Mouse (Mus musculus): ENCODE data around the gene Exoc4.

Gene Exoc4

GRCm38 (mm10) chr6:33625931-33626330 is 377.0 kb downstream of the Exoc4 start:
- no peak for DNase-seq (ENCODE audit: low spot score in 2 of 2)

- DNase-seq (ENCODE audit: low spot score in 2 of 2) = no peak
Measured at GRCm38 (mm10) chr6:33631133-33631532, 382.2 kb downstream of the Exoc4 start.

GRCm38 (mm10) chr6:33637192-33637591 is 388.3 kb downstream of the Exoc4 start:
- no peak for DNase-seq (ENCODE audit: low spot score in 2 of 2)

GRCm38 (mm10) chr6:33681778-33682640 is 433.1 kb downstream of the Exoc4 start:
- no peak for DNase-seq (ENCODE audit: low spot score in 2 of 2)

- DNase-seq (ENCODE audit: low spot score in 2 of 2) = no peak
Measured at GRCm38 (mm10) chr6:33683533-33683932, 434.6 kb downstream of the Exoc4 start.

GRCm38 (mm10) chr6:33685321-33685720 is 436.4 kb downstream of the Exoc4 start:
- DNase-seq (ENCODE audit: low spot score in 2 of 2) = no peak

GRCm38 (mm10) chr6:33690601-33691000 is 441.7 kb downstream of the Exoc4 start:
- no peak for DNase-seq (ENCODE audit: low spot score in 2 of 2)

GRCm38 (mm10) chr6:33696976-33697375 is 448.1 kb downstream of the Exoc4 start:
- no peak for DNase-seq (ENCODE audit: low spot score in 2 of 2)

- no peak for DNase-seq (ENCODE audit: low spot score in 2 of 2)
Measured at GRCm38 (mm10) chr6:33708907-33709306, 460.0 kb downstream of the Exoc4 start.

- DNase-seq (ENCODE audit: low spot score in 2 of 2) = no peak
Measured at GRCm38 (mm10) chr6:33709340-33709739, 460.5 kb downstream of the Exoc4 start.

GRCm38 (mm10) chr6:33711742-33712141 is 462.9 kb downstream of the Exoc4 start:
- no peak for DNase-seq (ENCODE audit: low spot score in 2 of 2)

- DNase-seq (ENCODE audit: low spot score in 2 of 2) = no peak
Measured at GRCm38 (mm10) chr6:33712540-33713118, 463.7 kb downstream of the Exoc4 start.

- no peak for DNase-seq (ENCODE audit: low spot score in 2 of 2)
Measured at GRCm38 (mm10) chr6:33716254-33716965, 467.5 kb downstream of the Exoc4 start.

- no peak for DNase-seq (ENCODE audit: low spot score in 2 of 2)
Measured at GRCm38 (mm10) chr6:33721166-33721565, 472.3 kb downstream of the Exoc4 start.

GRCm38 (mm10) chr6:33722811-33723210 is 473.9 kb downstream of the Exoc4 start:
- DNase-seq (ENCODE audit: low spot score in 2 of 2) = no peak

GRCm38 (mm10) chr6:33724596-33724995 is 475.7 kb downstream of the Exoc4 start:
- no peak for DNase-seq (ENCODE audit: low spot score in 2 of 2)

GRCm38 (mm10) chr6:33727271-33727670 is 478.4 kb downstream of the Exoc4 start:
- DNase-seq (ENCODE audit: low spot score in 2 of 2) = no peak

GRCm38 (mm10) chr6:33732214-33732613 is 483.3 kb downstream of the Exoc4 start:
- no peak for DNase-seq (ENCODE audit: low spot score in 2 of 2)

- DNase-seq (ENCODE audit: low spot score in 2 of 2) = no peak
Measured at GRCm38 (mm10) chr6:33733602-33734001, 484.7 kb downstream of the Exoc4 start.

GRCm38 (mm10) chr6:33734032-33734431 is 485.1 kb downstream of the Exoc4 start:
- DNase-seq (ENCODE audit: low spot score in 2 of 2) = no peak

- no peak for DNase-seq (ENCODE audit: low spot score in 2 of 2)
Measured at GRCm38 (mm10) chr6:33738857-33739291, 490.0 kb downstream of the Exoc4 start.

- DNase-seq (ENCODE audit: low spot score in 2 of 2) = no peak
Measured at GRCm38 (mm10) chr6:33739304-33739703, 490.4 kb downstream of the Exoc4 start.

GRCm38 (mm10) chr6:33755976-33756375 is 507.1 kb downstream of the Exoc4 start:
- no peak for DNase-seq (ENCODE audit: low spot score in 2 of 2)
